Mouse (Mus musculus) kidney, adult 2 months (tissue): ENCODE measurements around the gene Imp3. TPM values are rescaled to one million over a fixed set of nuclear protein-coding genes. Genes with fewer than 3 reads are reported as not detected.

Source experiments
- DNase-seq: peaks from one replicate; pipeline ENCODE4 v3.0.0; 2021
- H3K27ac ChIP-seq: fragments of 200-500 bp; 2 replicates; pipeline ENCODE4 v1.5.1; 2012; ENCODE audit warnings: low read depth, low read length, control low read depth, inconsistent platforms; ENCODE audit not compliant: insufficient read depth
- H3K27me3 ChIP-seq: fragments of 200-500 bp; replicated peaks from 2 replicates; pipeline ENCODE4 v1.6.1; 2012; ENCODE audit warnings: mild to moderate bottlenecking, moderate library complexity, low read length, inconsistent platforms; ENCODE audit not compliant: control insufficient read depth, insufficient read depth
- H3K36me3 ChIP-seq: fragments of 200-500 bp; 2 replicates; pipeline ENCODE4 v1.6.1; 2012; ENCODE audit warnings: mild to moderate bottlenecking, moderate library complexity, low read length, inconsistent platforms; ENCODE audit not compliant: control insufficient read depth, insufficient read depth
- H3K4me1 ChIP-seq: fragments of 200-500 bp; 2 replicates; pipeline ENCODE4 v1.6.1; 2011; ENCODE audit warnings: low read length; ENCODE audit not compliant: control insufficient read depth, insufficient read depth
- H3K4me3 ChIP-seq: fragments of 200-500 bp; 2 replicates; pipeline ENCODE4 v1.5.1; 2011; ENCODE audit warnings: mild to moderate bottlenecking, low read depth, low read length, control low read depth; ENCODE audit not compliant: insufficient read depth
- CTCF ChIP-seq: fragments of 200-500 bp; conservative IDR thresholded peaks from 2 replicates; pipeline ENCODE4 v1.5.1; 2011; ENCODE audit warnings: low read depth, mild to moderate bottlenecking, control low read depth, low read length, moderate library complexity, mixed read lengths; ENCODE audit not compliant: insufficient read depth, insufficient read length
- POLR2A ChIP-seq: fragments of 200-500 bp; IDR thresholded peaks from one replicate; pipeline ENCODE4 v1.6.1; 2011; ENCODE audit warnings: low read depth, low read length, control low read depth
- WGBS: fragments of 180-500 bp; shearing (Covaris S2); methylation state at CpG from one replicate; pipeline ENCODE4 v1.1.7; 2018; 5-methylcytosine and 5-hydroxymethylcytosine counted together
- polyA plus RNA-seq: library from polyadenylated mRNA; depleted of rRNA; stranded (reverse); fragments of >200 nt; gene quantifications from 2 replicates; pipeline ENCODE4 v1.2.3, GENCODE M21; 2012; rRNA removed

Gene Imp3
- polyA plus RNA-seq, 1 experiment: 151 TPM

GRCm38 (mm10) chr9:56973960-56974524 is 36.8 kb downstream of the Imp3 start:
- Histone ChIP-seq H3K4me3 (no peak overlapping the region), H3K27ac (no peak overlapping the region), H3K27me3 (no peaks in the 10 kb centered on the region), H3K36me3 (no peaks in the 10 kb centered on the region; the same call in none of the 2 replicates), H3K4me1 (no peaks in the 10 kb centered on the region)
- 91% methylated on average over 8 of the region's 8 CpGs for WGBS
- TF ChIP-seq POLR2A (no peak), CTCF (no peak)
- DNase-seq: no peak

GRCm38 (mm10) chr9:56975199-56975598 is 37.9 kb downstream of the Imp3 start:
- H3K27ac ChIP-seq: no peak overlapping the region
- WGBS: 75% methylated on average over 3 of the region's 3 CpGs
- no peaks in the 10 kb centered on the region for H3K4me1 ChIP-seq
- H3K36me3 ChIP-seq: no peaks in the 10 kb centered on the region; the same call in none of the 2 replicates
- no peak for TF ChIP-seq POLR2A
- TF ChIP-seq CTCF: no peak
- H3K4me3 ChIP-seq: no peak overlapping the region
- no peaks in the 10 kb centered on the region for H3K27me3 ChIP-seq
- DNase-seq: no peak

GRCm38 (mm10) chr9:56980186-56980585 is 42.9 kb downstream of the Imp3 start:
- Histone ChIP-seq H3K27me3 (no peaks in the 10 kb centered on the region), H3K4me1 (no peaks in the 10 kb centered on the region), H3K4me3 (no peak overlapping the region), H3K36me3 (no peaks in the 10 kb centered on the region; the same call in none of the 2 replicates), H3K27ac (no peak overlapping the region)
- DNase-seq: no peak
- TF ChIP-seq CTCF (no peak), POLR2A (no peak)
- WGBS: 96% methylated on average over 6 of the region's 6 CpGs

- Histone ChIP-seq H3K4me1 (no peaks in the 10 kb centered on the region), H3K27ac (no peak overlapping the region), H3K27me3 (no peaks in the 10 kb centered on the region), H3K4me3 (no peak overlapping the region), H3K36me3 (no peaks in the 10 kb centered on the region; the same call in none of the 2 replicates)
- no peak for TF ChIP-seq POLR2A
- no peak for TF ChIP-seq CTCF
- DNase-seq: no peak
- 61% methylated on average over 1 of the region's 1 CpGs for WGBS
These were observed 44.2 kb downstream of the Imp3 start for GRCm38 (mm10) chr9:56981502-56981901.

Other genes with a start within 250 kb of the Imp3 start
- gene Lingo1, start 141.0 kb upstream of the Imp3 start, polyA plus RNA-seq: 0.72 and 1.2 TPM in 2 replicates
- gene Odf3l1, start 72.8 kb upstream of the Imp3 start, polyA plus RNA-seq: 1.8 and 2.0 TPM in 2 replicates
- gene Cspg4, start 72.4 kb upstream of the Imp3 start, polyA plus RNA-seq: 14.5 and 20.5 TPM in 2 replicates
- gene Snx33, start 9.1 kb upstream of the Imp3 start, polyA plus RNA-seq: 11.8 and 12.0 TPM in 2 replicates
- 6.5 and 7.7 TPM in 2 replicates for gene Snupn, start 13.4 kb downstream of the Imp3 start, polyA plus RNA-seq
- gene Ptpn9, start 57.4 kb downstream of the Imp3 start, polyA plus RNA-seq: 20.7 and 26.6 TPM in 2 replicates
- gene Sin3a, start 134.6 kb downstream of the Imp3 start, polyA plus RNA-seq: 58.6 and 70.1 TPM in 2 replicates
- 177 and 215 TPM in 2 replicates for gene Man2c1, start 193.2 kb downstream of the Imp3 start, polyA plus RNA-seq
- 11.3 and 13.3 TPM in 2 replicates for gene Neil1, start 210.8 kb downstream of the Imp3 start, polyA plus RNA-seq
- 133 and 159 TPM in 2 replicates for gene Commd4, start 220.9 kb downstream of the Imp3 start, polyA plus RNA-seq